Mouse (Mus musculus) midbrain, embryonic 15.5 days (tissue): Measurements from ENCODE around the gene Tes3-ps. TPM values are rescaled to one million over a fixed set of nuclear protein-coding genes. Genes with fewer than 3 reads are reported as not detected.

Experiments
- ATAC-seq: fragments of 200-750 bp; cut with Nextera tagmentation; replicated peaks from 2 replicates; pipeline ENCODE4 v1.8.0; 2017; ENCODE audit warnings: moderate TSS enrichment
- H3K27ac ChIP-seq: fragments of 300-500 bp; sonication (generic); 2 replicates; pipeline ENCODE4 v1.5.1; 2015; ENCODE audit warnings: mild to moderate bottlenecking, inconsistent platforms
- H3K27me3 ChIP-seq: fragments of 300-500 bp; sonication (generic); replicated peaks from 2 replicates; pipeline ENCODE4 v1.6.1; 2015; ENCODE audit warnings: inconsistent platforms
- H3K36me3 ChIP-seq: fragments of 300-500 bp; sonication (generic); replicated peaks from 2 replicates; pipeline ENCODE4 v1.6.1; 2015; ENCODE audit warnings: inconsistent platforms
- H3K4me1 ChIP-seq: fragments of 300-500 bp; sonication (generic); 2 replicates; pipeline ENCODE4 v1.6.1; 2015; ENCODE audit warnings: inconsistent platforms
- H3K4me2 ChIP-seq: fragments of 300-500 bp; sonication (generic); 2 replicates; pipeline ENCODE4 v1.6.1; 2015; ENCODE audit warnings: inconsistent platforms, mild to moderate bottlenecking, moderate library complexity
- H3K4me3 ChIP-seq: fragments of 300-500 bp; sonication (generic); 2 replicates; pipeline ENCODE4 v1.5.1; 2015; ENCODE audit warnings: mild to moderate bottlenecking, inconsistent platforms
- H3K9ac ChIP-seq: fragments of 300-500 bp; sonication (generic); 2 replicates; pipeline ENCODE4 v1.6.1; 2015; ENCODE audit warnings: mild to moderate bottlenecking, inconsistent platforms
- H3K9me3 ChIP-seq: fragments of 300-500 bp; sonication (generic); 2 replicates; pipeline ENCODE4 v1.6.1; 2016; ENCODE audit warnings: inconsistent platforms
- WGBS: fragments of 180-500 bp; shearing (Covaris S2); methylation state at CpG from one replicate; pipeline ENCODE4 v1.1.7; 2015; ENCODE audit warnings: mixed read lengths; 5-methylcytosine and 5-hydroxymethylcytosine counted together
- polyA plus RNA-seq: library from polyadenylated mRNA; unstranded; fragments of >200 nt; fragmentation: Nextera tagmentation; extraction: Ambion mirVana; gene quantifications from 2 replicates; pipeline ENCODE4 v1.2.1, GENCODE M21; 2015

Gene Tes3-ps
- polyA plus RNA-seq, 1 experiment from 2014 or later: 0.62 TPM

GRCm38 (mm10) chr13:49470319-49470718, 22.8 kb upstream of the Tes3-ps start:
- Histone ChIP-seq H3K27ac (no peak overlapping the region), H3K4me2 (no peak overlapping the region), H3K36me3 (no peaks in the 10 kb centered on the region), H3K4me1 (no peaks in the 10 kb centered on the region), H3K9me3 (no peaks in the 10 kb centered on the region), H3K9ac (no peak overlapping the region), H3K4me3 (no peak overlapping the region), H3K27me3 (no peaks in the 10 kb centered on the region)
- 89% methylated on average over 4 of the region's 4 CpGs for WGBS
- ATAC-seq: no peak

GRCm38 (mm10) chr13:49470806-49471205, 22.3 kb upstream of the Tes3-ps start:
- WGBS: 70% methylated on average over 4 of the region's 4 CpGs
- no peak overlapping the region for H3K4me3 ChIP-seq
- no peaks in the 10 kb centered on the region for H3K36me3 ChIP-seq
- H3K9me3 ChIP-seq: no peaks in the 10 kb centered on the region
- H3K9ac ChIP-seq: no peak overlapping the region
- no peak overlapping the region for H3K4me2 ChIP-seq
- H3K27me3 ChIP-seq: no peaks in the 10 kb centered on the region
- H3K4me1 ChIP-seq: no peaks in the 10 kb centered on the region
- no peak overlapping the region for H3K27ac ChIP-seq
- ATAC-seq: no peak

GRCm38 (mm10) chr13:49471981-49472675, 21.0 kb upstream of the Tes3-ps start:
- Histone ChIP-seq H3K27me3 (no peaks in the 10 kb centered on the region), H3K9me3 (no peaks in the 10 kb centered on the region), H3K4me2 (no peak overlapping the region), H3K27ac (no peak overlapping the region), H3K36me3 (no peaks in the 10 kb centered on the region), H3K9ac (no peak overlapping the region), H3K4me3 (no peak overlapping the region), H3K4me1 (no peaks in the 10 kb centered on the region)
- 63% methylated on average over 4 of the region's 4 CpGs for WGBS
- ATAC-seq: no peak

DNA sequence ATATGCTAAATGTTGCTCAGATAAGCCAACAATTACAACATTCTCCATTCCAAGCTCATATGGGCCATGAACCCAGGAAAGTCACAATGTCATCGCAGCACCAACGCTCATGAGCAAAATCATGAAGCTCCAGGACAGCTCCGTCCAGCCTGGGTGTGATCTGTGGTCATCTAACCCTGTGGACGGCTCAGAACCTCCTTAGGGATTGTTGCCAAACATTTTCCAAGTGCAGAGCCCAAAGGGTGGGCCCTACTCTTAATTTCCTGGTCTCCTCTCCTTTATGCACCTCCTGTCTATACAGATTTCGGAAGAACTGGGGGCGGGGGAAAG, 20.5 kb upstream of the Tes3-ps start:
- no peak overlapping the region for H3K4me2 ChIP-seq
- no peaks in the 10 kb centered on the region for H3K36me3 ChIP-seq
- WGBS: 93% methylated on average over 6 of the region's 6 CpGs
- no peak overlapping the region for H3K27ac ChIP-seq
- H3K4me3 ChIP-seq: no peak overlapping the region
- H3K4me1 ChIP-seq: no peaks in the 10 kb centered on the region
- ATAC-seq: no peak
- H3K9ac ChIP-seq: no peak overlapping the region
- H3K9me3 ChIP-seq: no peaks in the 10 kb centered on the region
- H3K27me3 ChIP-seq: no peaks in the 10 kb centered on the region

DNA sequence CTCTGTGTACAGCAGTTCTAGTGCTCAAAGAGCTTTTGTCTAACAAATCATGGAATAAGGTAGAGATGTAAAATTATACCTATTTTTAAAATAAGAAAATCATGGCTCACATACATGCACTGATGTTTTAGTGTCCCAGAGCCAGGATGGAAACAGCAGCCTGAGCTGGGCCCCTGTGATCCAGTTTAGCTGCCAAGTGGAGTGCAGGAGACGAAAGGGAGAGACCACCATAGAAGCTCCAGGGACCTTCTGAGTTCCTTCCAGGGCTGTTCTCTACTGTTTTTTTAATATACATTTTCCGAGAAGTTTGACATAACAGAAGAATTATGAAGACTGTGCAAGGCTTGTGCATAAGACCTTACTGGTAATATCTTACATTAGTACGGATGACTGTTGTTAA, 15.2 kb upstream of the Tes3-ps start:
- no peak for ATAC-seq
- H3K27ac ChIP-seq: no peak overlapping the region
- 89% methylated on average over 3 of the region's 3 CpGs for WGBS
- no peak overlapping the region for H3K4me3 ChIP-seq
- no peaks in the 10 kb centered on the region for H3K36me3 ChIP-seq
- H3K4me2 ChIP-seq: no peak overlapping the region
- H3K9ac ChIP-seq: no peak overlapping the region
- H3K27me3 ChIP-seq: no peaks in the 10 kb centered on the region
- H3K4me1 ChIP-seq: no peaks in the 10 kb centered on the region
- no peaks in the 10 kb centered on the region for H3K9me3 ChIP-seq

DNA sequence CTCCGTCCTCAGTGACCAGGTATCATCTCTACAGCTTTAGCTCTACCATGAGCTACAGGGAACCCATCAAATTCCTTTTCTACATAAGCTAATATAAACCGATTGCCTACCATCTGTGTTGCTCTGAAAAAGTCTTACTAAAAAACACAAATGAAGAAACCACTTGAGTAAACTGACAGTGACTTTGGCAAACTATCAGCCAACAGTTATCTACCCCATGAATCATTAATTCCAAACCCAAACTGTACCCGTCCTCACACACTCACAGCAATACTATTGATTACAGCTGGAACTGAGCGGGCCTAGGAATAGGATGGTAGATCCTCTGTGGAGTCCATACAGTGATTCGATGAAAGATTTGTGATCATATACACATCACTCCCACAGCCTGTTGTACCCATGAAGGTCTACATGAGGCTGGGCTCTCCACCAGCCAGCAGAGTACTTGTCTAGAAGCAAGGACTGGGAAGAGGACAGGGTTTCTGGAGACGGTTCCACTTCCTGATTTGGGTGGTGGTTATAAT, 14.2 kb upstream of the Tes3-ps start:
- WGBS: 96% methylated on average over 6 of the region's 6 CpGs
- Histone ChIP-seq H3K4me3 (no peak overlapping the region), H3K27ac (no peak overlapping the region)

DNA sequence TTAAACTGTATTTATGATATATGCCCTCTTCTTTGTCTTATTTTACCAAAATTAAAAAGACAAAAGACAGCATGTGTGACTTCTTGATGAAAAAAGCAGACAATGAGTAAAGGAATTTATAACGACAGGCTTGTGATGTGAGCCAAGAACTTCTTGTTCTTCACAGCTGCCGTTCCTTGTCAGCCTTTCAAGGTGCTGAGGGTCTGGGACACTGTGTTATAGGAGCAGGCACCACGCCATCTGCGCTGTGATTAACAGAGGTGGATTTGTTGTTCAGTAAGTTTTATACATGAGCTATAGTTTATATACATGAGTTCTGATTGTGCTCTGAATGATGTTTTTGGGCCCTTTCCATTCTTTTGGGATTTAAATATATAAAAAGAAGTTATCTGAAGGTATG, 13.7 kb upstream of the Tes3-ps start:
- no peaks in the 10 kb centered on the region for H3K27me3 ChIP-seq
- no peaks in the 10 kb centered on the region for H3K36me3 ChIP-seq
- no peak overlapping the region for H3K9ac ChIP-seq
- H3K27ac ChIP-seq: no peak overlapping the region
- 77% methylated on average over 4 of the region's 4 CpGs for WGBS
- no peak overlapping the region for H3K4me3 ChIP-seq
- ATAC-seq: no peak
- no peak overlapping the region for H3K4me2 ChIP-seq
- no peaks in the 10 kb centered on the region for H3K4me1 ChIP-seq
- no peaks in the 10 kb centered on the region for H3K9me3 ChIP-seq

More for the DNA sequence above, 14.2 kb upstream of the Tes3-ps start:
- Histone ChIP-seq H3K4me2 (no peak overlapping the region), H3K4me1 (no peaks in the 10 kb centered on the region), H3K36me3 (no peaks in the 10 kb centered on the region), H3K9me3 (no peaks in the 10 kb centered on the region), H3K27me3 (no peaks in the 10 kb centered on the region), H3K9ac (no peak overlapping the region)
- no peak for ATAC-seq

GRCm38 (mm10) chr13:49480057-49480456, 13.1 kb upstream of the Tes3-ps start:
- Histone ChIP-seq H3K36me3 (no peaks in the 10 kb centered on the region), H3K27ac (no peak overlapping the region), H3K9me3 (no peaks in the 10 kb centered on the region), H3K4me2 (no peak overlapping the region), H3K4me3 (no peak overlapping the region), H3K27me3 (no peaks in the 10 kb centered on the region), H3K4me1 (no peaks in the 10 kb centered on the region), H3K9ac (no peak overlapping the region)
- 80% methylated on average over 2 of the region's 2 CpGs for WGBS
- no peak for ATAC-seq

DNA sequence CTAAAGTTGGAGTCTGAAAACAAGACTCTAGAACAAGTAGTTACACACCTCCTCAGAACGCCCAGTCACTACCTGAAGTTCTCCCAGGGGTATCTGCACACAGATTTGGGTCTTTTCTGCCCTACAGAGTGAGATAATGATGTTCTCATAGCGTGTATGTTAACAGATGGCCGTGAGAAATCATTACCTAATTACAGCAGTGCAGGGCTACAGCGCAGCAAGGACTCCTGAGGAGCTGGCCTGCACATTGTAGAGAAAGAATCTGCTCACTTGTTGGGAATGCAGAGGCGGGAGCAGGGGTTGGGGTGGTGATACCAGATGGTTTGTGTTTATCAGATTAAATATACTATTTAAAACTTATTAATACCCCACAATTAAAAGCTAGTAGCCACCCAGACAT, 12.6 kb upstream of the Tes3-ps start:
- 58% methylated on average over 5 of the region's 5 CpGs for WGBS
- Histone ChIP-seq H3K36me3 (no peaks in the 10 kb centered on the region), H3K9me3 (no peaks in the 10 kb centered on the region), H3K9ac (no peak overlapping the region), H3K4me2 (no peak overlapping the region), H3K4me1 (no peaks in the 10 kb centered on the region), H3K27me3 (no peaks in the 10 kb centered on the region), H3K27ac (no peak overlapping the region), H3K4me3 (no peak overlapping the region)
- ATAC-seq: no peak

DNA sequence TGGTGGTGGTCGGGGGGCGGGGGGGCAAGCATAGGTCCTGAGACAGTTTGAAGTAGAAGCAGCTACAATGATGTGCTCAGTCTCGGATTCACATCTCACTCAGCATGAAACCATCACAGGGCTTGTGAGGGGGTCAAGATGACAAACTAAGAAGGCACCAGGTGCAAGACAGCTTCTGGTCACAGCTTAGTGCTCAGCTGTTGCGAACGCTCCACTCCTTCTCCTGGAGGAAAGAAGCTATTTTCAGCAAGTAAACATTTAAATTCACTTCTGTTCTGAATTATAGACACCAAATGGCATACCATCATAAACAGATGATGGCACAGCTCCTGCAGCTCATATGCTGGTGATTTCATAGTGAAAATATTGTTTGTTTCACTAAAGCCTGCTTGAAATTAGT, 7.7 kb upstream of the Tes3-ps start:
- Histone ChIP-seq H3K9me3 (no peaks in the 10 kb centered on the region), H3K9ac (no peak overlapping the region), H3K4me3 (no peak overlapping the region), H3K27ac (no peak overlapping the region), H3K36me3 (no peaks in the 10 kb centered on the region), H3K4me2 (no peak overlapping the region), H3K27me3 (no peaks in the 10 kb centered on the region), H3K4me1 (no peaks in the 10 kb centered on the region)
- 92% methylated on average over 5 of the region's 5 CpGs for WGBS
- no peak for ATAC-seq

DNA sequence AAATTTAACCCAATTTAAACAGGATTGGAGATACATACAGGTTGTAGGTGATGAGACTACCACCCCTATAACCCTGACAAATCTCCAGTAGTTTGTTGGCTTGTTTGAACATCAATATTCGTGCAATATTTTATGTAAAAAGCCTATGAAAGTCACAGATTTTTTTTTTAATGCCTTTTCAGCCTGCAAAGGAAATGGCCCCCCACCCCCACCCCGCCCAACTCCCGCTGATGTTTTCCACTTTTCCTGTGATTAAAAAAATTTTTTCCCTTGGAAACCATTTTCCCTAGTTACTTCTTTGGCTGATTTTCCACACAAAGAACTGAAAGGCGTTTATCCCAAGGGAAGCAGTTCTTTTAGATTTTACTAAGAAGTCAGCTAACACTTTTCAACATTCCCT, 11.4 kb downstream of the Tes3-ps start, which contains the start of gene Ecm2:
Gene Ecm2, plus strand, starts transcription at position 301 of the 400 bp plus-strand sequence.
- Histone ChIP-seq H3K36me3 (no peaks in the 10 kb centered on the region), H3K4me2 (no peak within 1 kb of the TSS), H3K4me3 (no peak within 1 kb of the TSS), H3K9me3 (no peaks in the 10 kb centered on the region), H3K9ac (no peak within 1 kb of the TSS), H3K4me1 (no peaks in the 10 kb centered on the region), H3K27me3 (no peaks in the 10 kb centered on the region), H3K27ac (no peak within 1 kb of the TSS)
- ATAC-seq: no peak
- 24% methylated on average over 4 of the region's 4 CpGs for WGBS

- Histone ChIP-seq H3K36me3 (no peaks in the 10 kb centered on the region), H3K4me1 (no peaks in the 10 kb centered on the region), H3K4me2 (no peak overlapping the region), H3K27ac (no peak overlapping the region), H3K4me3 (no peak overlapping the region), H3K9me3 (no peaks in the 10 kb centered on the region), H3K27me3 (no peaks in the 10 kb centered on the region), H3K9ac (no peak overlapping the region)
- ATAC-seq: no peak
- WGBS: 83% methylated on average over 4 of the region's 4 CpGs
Observed at GRCm38 (mm10) chr13:49505776-49506175, 12.7 kb downstream of the Tes3-ps start.

GRCm38 (mm10) chr13:49507176-49507575, 14.1 kb downstream of the Tes3-ps start:
- no peak overlapping the region for H3K9ac ChIP-seq
- H3K4me2 ChIP-seq: no peak overlapping the region
- no peaks in the 10 kb centered on the region for H3K4me1 ChIP-seq
- H3K4me3 ChIP-seq: no peak overlapping the region
- no peaks in the 10 kb centered on the region for H3K27me3 ChIP-seq
- no peak overlapping the region for H3K27ac ChIP-seq
- H3K9me3 ChIP-seq: no peaks in the 10 kb centered on the region
- H3K36me3 ChIP-seq: no peaks in the 10 kb centered on the region
- 80% methylated on average over 3 of the region's 3 CpGs for WGBS
- no peak for ATAC-seq
